Mouse (Mus musculus) bone marrow, adult 2 months (tissue): ENCODE data around the gene Helz.

Source experiments
- CTCF ChIP-seq: fragments of 200-500 bp; IDR thresholded peaks from 2 replicates; pipeline ENCODE4 v1.5.1; 2011; ENCODE audit warnings: low read length, control low read depth; ENCODE audit not compliant: control insufficient read depth, insufficient read depth
- POLR2A ChIP-seq: fragments of 200-500 bp; IDR thresholded peaks from 2 replicates; pipeline ENCODE4 v1.6.1; 2011; ENCODE audit warnings: low read depth, mild to moderate bottlenecking, control low read depth, low read length, borderline replicate concordance; ENCODE audit not compliant: control insufficient read depth

DNA sequence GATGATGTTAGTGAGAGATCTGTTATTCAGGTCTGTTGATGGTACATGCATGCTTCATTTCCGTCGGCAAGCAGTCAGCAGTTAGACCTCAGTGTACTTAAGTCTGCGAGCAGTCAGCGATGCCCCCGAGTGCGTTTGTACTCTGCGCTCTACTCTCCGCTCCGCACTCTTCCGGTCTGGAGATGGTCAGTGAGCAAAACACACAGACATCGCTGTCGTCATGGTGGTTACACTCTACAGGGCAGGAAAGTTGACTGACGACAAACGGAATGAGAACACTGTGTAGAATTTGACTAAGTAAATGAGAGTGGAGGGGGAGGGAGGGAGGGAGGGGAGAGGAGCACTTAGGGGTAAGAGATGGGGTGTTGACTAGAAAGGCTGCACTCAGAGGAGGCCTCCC is 101.7 kb downstream of the Helz start:
- TF ChIP-seq CTCF (no peak), POLR2A (no peak)
